In genomic region chr10:77190967-77191915, GRCm38 (mm10) we compare ENCODE assay signal across 11 mouse cellular contexts. TPM values are rescaled to one million over a fixed set of nuclear protein-coding genes. Genes with fewer than 3 reads are reported as not detected.
DNase-seq lines count a peak whose midpoint lies in the region; ATAC-seq and TF ChIP-seq lines count a peak whose summit lies in the region.
"Had no signal": no experiment of that assay in that cellular context is flagged by ENCODE, and none has a peak within 500 bp of the region (broad histone marks: within the 10 kb centered on the region; RNA-seq: fewer than 3 reads in every experiment).

No protein-coding gene starts in this region.

- CTCF ChIA-PET in Patski (lab: Charles Lee), result interaction anchor here (0.8 to 3.2 kb wide), 6 partner anchors 10 to 61 kb away, joined by 3 to 14 read pairs (median 5); no protein-coding TSS in a partner anchor

- H3K9me3 ChIP-seq in heart, embryonic 12.5 days (replicated peaks), result peaks cover 7% of the 10 kb centered on the region; the same call in 1 of the 2 replicates
- no peaks in the 10 kb centered on the region for H3K9me3 ChIP-seq in hindbrain, embryonic 12.5 days (replicated peaks)
- H3K9me3 ChIP-seq in midbrain, embryonic 16.5 days (replicated peaks; ENCODE audit: control insufficient read depth, low read length, poor library complexity, severe bottlenecking), result no peaks in the 10 kb centered on the region

- no peak overlapping the region for H3K4me3 ChIP-seq in heart, embryonic 12.5 days
- no peak overlapping the region for H3K4me3 ChIP-seq in hindbrain, embryonic 12.5 days
- no peak overlapping the region for H3K4me3 ChIP-seq in midbrain, embryonic 16.5 days (ENCODE audit: low read depth, low read length)

- POLR2A ChIA-PET in Patski (lab: Charles Lee), result interaction anchor here (1.4 to 1.8 kb wide), 2 partner anchors 15 to 25 kb away, joined by 3 to 6 read pairs; no protein-coding TSS in a partner anchor

- 31% methylated on average over 10 of the region's 10 CpGs for WGBS in heart, embryonic 12.5 days
- WGBS in hindbrain, embryonic 12.5 days, result 13% methylated on average over 10 of the region's 10 CpGs
- WGBS in midbrain, embryonic 16.5 days, result 13% methylated on average over 10 of the region's 10 CpGs

- no peak for DNase-seq in heart, adult 18-20 months
- no peak for DNase-seq in Patski (ENCODE audit: low read depth, low spot score)
- DNase-seq in gastrocnemius, postnatal 14 days, result no peak
- DNase-seq in gastrocnemius, adult 18-20 months (ENCODE audit: low spot score), result no peak
- no peak for DNase-seq in lung, postnatal 4 days
- DNase-seq: kidney, adult 11 months; lung, postnatal 14 days; right cerebral cortex, postnatal 25 days had no signal

- peaks cover 49% of the 10 kb centered on the region for H3K4me1 ChIP-seq in heart, embryonic 12.5 days (replicated peaks)
- peaks cover 28% of the 10 kb centered on the region for H3K4me1 ChIP-seq in hindbrain, embryonic 12.5 days
- peaks cover 10% of the 10 kb centered on the region for H3K4me1 ChIP-seq in midbrain, embryonic 16.5 days (ENCODE audit: control insufficient read depth, insufficient read depth, low read length)

- no peak for ATAC-seq in heart, embryonic 12.5 days (ENCODE audit: insufficient number of reproducible peaks, low FRiP score)
- ATAC-seq in Patski, result peak; percentile 21
- peak; percentile 76 for ATAC-seq in hindbrain, embryonic 12.5 days (ENCODE audit: low FRiP score)
- peak; percentile 66 for ATAC-seq in midbrain, embryonic 16.5 days

- 0 out of 2 replicates have a peak overlapping the region, but pooled peaks have one; percentile 16 for H3K9ac ChIP-seq in heart, embryonic 12.5 days
- 0 out of 2 replicates have a peak overlapping the region, but pooled peaks have one; percentile 2 for H3K9ac ChIP-seq in hindbrain, embryonic 12.5 days
- H3K9ac ChIP-seq in midbrain, embryonic 16.5 days (ENCODE audit: low read depth, low read length), result no peak overlapping the region

- in situ Hi-C loops in Patski (cut with MboI; ENCODE audit: low pct_unique_long_range_greater_than_20kb), result no loop called here

- no peaks in the 10 kb centered on the region for H3K36me3 ChIP-seq in heart, embryonic 12.5 days
- no peaks in the 10 kb centered on the region for H3K36me3 ChIP-seq in hindbrain, embryonic 12.5 days
- H3K36me3 ChIP-seq in midbrain, embryonic 16.5 days (ENCODE audit: control insufficient read depth, insufficient read depth, low read length), result no peaks in the 10 kb centered on the region

- H3K4me2 ChIP-seq in heart, embryonic 12.5 days, result 0 out of 2 replicates have a peak overlapping the region, but pooled peaks have one; percentile 3
- peak overlapping the region; percentile 27 for H3K4me2 ChIP-seq in hindbrain, embryonic 12.5 days (replicated peaks)
- no peak overlapping the region for H3K4me2 ChIP-seq in midbrain, embryonic 16.5 days (ENCODE audit: low read length)

- intact Hi-C loops in gastrocnemius, postnatal 14 days (cut with DNase I; ENCODE audit: low total_unique reads), result no loop called here

- no peak overlapping the region for H3K27ac ChIP-seq in heart, embryonic 12.5 days (ENCODE audit: poor library complexity, severe bottlenecking)
- peak overlapping the region; percentile 64 for H3K27ac ChIP-seq in hindbrain, embryonic 12.5 days
- no peak overlapping the region; the same call in 1 of the 2 replicates for H3K27ac ChIP-seq in midbrain, embryonic 16.5 days (ENCODE audit: low read length)

- TF ChIP-seq CTCF in Patski (IDR thresholded peaks at IDR 0.05), result no peak

- no peaks in the 10 kb centered on the region for H3K27me3 ChIP-seq in heart, embryonic 12.5 days (replicated peaks)
- H3K27me3 ChIP-seq in Patski, result no peaks in the 10 kb centered on the region
- H3K27me3 ChIP-seq in hindbrain, embryonic 12.5 days, result no peaks in the 10 kb centered on the region; the same call in 1 of the 2 replicates
- no peaks in the 10 kb centered on the region for H3K27me3 ChIP-seq in midbrain, embryonic 16.5 days (ENCODE audit: control insufficient read depth, insufficient read depth, low read depth, low read length)

RNA-seq across cellular contexts. Expression of gene Col18a1, which starts 24.9 kb away (rescaled TPM):
- polyA plus RNA-seq in heart, embryonic 12.5 days (2016; fragmentation: Nextera tagmentation; extraction: Ambion mirVana), result 271 and 284 TPM in 2 replicates
- 1 to 10 TPM; 7.9 to 8.5 TPM for total RNA-seq in heart, adult 18-20 months (2021)
- polyA plus RNA-seq in Patski (2021), result 449 TPM
- 103 and 109 TPM in 2 replicates for polyA plus RNA-seq in hindbrain, embryonic 12.5 days (2016; fragmentation: Nextera tagmentation; extraction: Ambion mirVana)
- 20.4 and 25.3 TPM in 2 replicates for polyA plus RNA-seq in midbrain, embryonic 16.5 days (2015; fragmentation: Nextera tagmentation; extraction: Ambion mirVana)
- total RNA-seq in gastrocnemius, postnatal 14 days (2021), result 10 to 100 TPM; 20.2 to 24.5 TPM
- 1 to 10 TPM; 5.2 to 6.6 TPM for total RNA-seq in gastrocnemius, adult 18-20 months (2021)
